Mouse (Mus musculus) heart, postnatal 0 days (tissue): ENCODE results near the gene Atp6v0e. TPM values are rescaled to one million over a fixed set of nuclear protein-coding genes. Genes with fewer than 3 reads are reported as not detected.

ENCODE experiments used
- ATAC-seq: fragments of 200-750 bp; cut with Nextera tagmentation; 2 replicates; pipeline ENCODE4 v1.8.0; 2017; ENCODE audit warnings: low read depth, moderate number of reproducible peaks, moderate library complexity; ENCODE audit not compliant: insufficient read depth
- DNase-seq: peaks from one replicate; pipeline ENCODE4 v3.0.0-alpha.2; 2016; ENCODE audit warnings: low spot score
- H3K27ac ChIP-seq: fragments of 300-500 bp; sonication (generic); 2 replicates; pipeline ENCODE4 v1.5.1; 2014; ENCODE audit warnings: low read depth, mild to moderate bottlenecking
- H3K27me3 ChIP-seq: fragments of 300-500 bp; sonication (generic); 2 replicates; pipeline ENCODE4 v1.6.1; 2014; ENCODE audit warnings: low read length, mixed read lengths; ENCODE audit not compliant: control insufficient read depth, insufficient read depth
- H3K36me3 ChIP-seq: fragments of 300-500 bp; sonication (generic); replicated peaks from 2 replicates; pipeline ENCODE4 v1.6.1; 2014; ENCODE audit warnings: low read length, mixed read lengths; ENCODE audit not compliant: control insufficient read depth, insufficient read depth
- H3K4me1 ChIP-seq: fragments of 300-500 bp; sonication (generic); 2 replicates; pipeline ENCODE4 v1.6.1; 2014; ENCODE audit warnings: antibody characterized with exemption; ENCODE audit not compliant: control insufficient read depth, insufficient read depth
- H3K4me2 ChIP-seq: fragments of 300-500 bp; sonication (generic); 2 replicates; pipeline ENCODE4 v1.6.1; 2014; ENCODE audit warnings: low read depth, mild to moderate bottlenecking, low read length, moderate library complexity
- H3K4me3 ChIP-seq: fragments of 300-500 bp; sonication (generic); 2 replicates; pipeline ENCODE4 v1.5.1; 2014; ENCODE audit warnings: low read depth, low read length
- H3K9ac ChIP-seq: fragments of 300-500 bp; sonication (generic); replicated peaks from 2 replicates; pipeline ENCODE4 v1.6.1; 2014; ENCODE audit warnings: low read depth, low read length, mixed read lengths
- H3K9me3 ChIP-seq: fragments of 300-500 bp; sonication (generic); replicated peaks from 2 replicates; pipeline ENCODE4 v1.6.1; 2016; ENCODE audit warnings: low read length; ENCODE audit not compliant: control insufficient read depth
- CTCF ChIP-seq: IDR thresholded peaks from 2 replicates; pipeline ENCODE4 v1.5.1; 2016; ENCODE audit warnings: antibody characterized with exemption, control low read depth, low read depth
- EP300 ChIP-seq: IDR thresholded peaks from 2 replicates; pipeline ENCODE4 v1.6.1; 2016; ENCODE audit warnings: antibody characterized with exemption, low read depth
- WGBS: fragments of 180-500 bp; shearing (Covaris S2); extraction: QIAGEN DNeasy Blood & Tissue Kit; methylation state at CpG from one replicate; pipeline ENCODE4 v1.1.7; 2014; 5-methylcytosine and 5-hydroxymethylcytosine counted together
- polyA plus RNA-seq: library from polyadenylated mRNA; unstranded; fragments of >200 nt; fragmentation: Nextera tagmentation; extraction: Ambion mirVana; gene quantifications from 2 replicates; pipeline ENCODE4 v1.2.1, GENCODE M21; 2015
- total RNA-seq: library from RNA; depleted of rRNA; stranded (reverse); fragments of >200 nt; gene quantifications from 2 replicates; pipeline ENCODE4 v1.2.3, GENCODE M21; 2014; ENCODE audit warnings: low replicate concordance

The Atp6v0e gene
- total and polyA plus RNA-seq, 2 experiments from 2014 or later: 206 to 298 TPM

DNA sequence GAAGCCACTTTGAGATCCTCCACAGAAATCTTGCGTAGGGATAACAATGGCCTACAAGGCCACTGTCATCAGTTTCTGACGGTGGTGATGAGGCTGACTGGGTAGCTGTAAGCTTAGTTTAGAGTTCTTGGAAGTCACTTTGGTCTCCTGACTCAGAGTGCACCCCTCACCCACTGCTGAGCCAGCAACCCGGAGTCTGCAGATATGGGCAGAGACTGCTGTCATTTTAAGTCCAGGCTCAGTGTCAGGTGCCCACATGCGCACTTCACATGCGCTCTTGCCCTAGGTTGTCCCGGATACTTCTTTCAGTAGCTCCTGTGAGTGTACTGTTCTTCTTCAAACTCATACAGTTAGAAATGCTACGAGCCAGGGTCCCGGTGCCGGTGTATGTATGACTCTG is 29.1 kb upstream of the Atp6v0e start:
- Histone ChIP-seq H3K4me1 (no peaks in the 10 kb centered on the region), H3K27me3 (no peaks in the 10 kb centered on the region), H3K4me2 (no peak overlapping the region), H3K36me3 (peaks cover 72% of the 10 kb centered on the region), H3K9me3 (no peaks in the 10 kb centered on the region), H3K27ac (no peak overlapping the region), H3K9ac (no peak overlapping the region), H3K4me3 (no peak overlapping the region)
- ATAC-seq (no peak), DNase-seq (no peak)
- 77% methylated on average over 9 of the region's 9 CpGs for WGBS
- TF ChIP-seq CTCF (no peak), EP300 (no peak)

DNA sequence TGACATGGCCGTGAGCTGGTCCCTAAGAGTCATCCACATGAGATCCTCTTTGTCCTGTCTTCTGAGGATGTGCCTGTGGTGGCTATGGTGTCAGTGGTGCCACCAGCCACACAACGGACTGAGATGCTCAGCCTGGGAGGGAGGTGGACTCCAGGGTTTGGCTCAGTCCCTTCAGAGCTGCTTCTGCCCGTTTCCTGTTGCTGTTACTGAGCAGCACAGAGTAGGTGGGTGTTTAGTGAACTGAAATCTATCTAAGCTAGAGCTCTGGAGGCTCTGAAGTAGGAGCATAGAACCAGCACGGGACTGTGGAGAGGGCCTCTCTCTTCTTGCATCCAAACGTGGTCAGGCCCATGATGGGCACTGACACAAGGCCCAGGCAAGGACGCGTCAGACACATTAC is 28.5 kb upstream of the Atp6v0e start:
- H3K9me3 ChIP-seq: no peaks in the 10 kb centered on the region
- WGBS: 82% methylated on average over 7 of the region's 7 CpGs
- H3K27me3 ChIP-seq: no peaks in the 10 kb centered on the region
- ATAC-seq (no peak), DNase-seq (no peak)
- H3K4me3 ChIP-seq: no peak overlapping the region
- peaks cover 75% of the 10 kb centered on the region for H3K36me3 ChIP-seq
- H3K9ac ChIP-seq: no peak overlapping the region
- TF ChIP-seq EP300 (no peak), CTCF (no peak)
- H3K27ac ChIP-seq: no peak overlapping the region
- H3K4me2 ChIP-seq: no peak overlapping the region
- H3K4me1 ChIP-seq: no peaks in the 10 kb centered on the region

DNA sequence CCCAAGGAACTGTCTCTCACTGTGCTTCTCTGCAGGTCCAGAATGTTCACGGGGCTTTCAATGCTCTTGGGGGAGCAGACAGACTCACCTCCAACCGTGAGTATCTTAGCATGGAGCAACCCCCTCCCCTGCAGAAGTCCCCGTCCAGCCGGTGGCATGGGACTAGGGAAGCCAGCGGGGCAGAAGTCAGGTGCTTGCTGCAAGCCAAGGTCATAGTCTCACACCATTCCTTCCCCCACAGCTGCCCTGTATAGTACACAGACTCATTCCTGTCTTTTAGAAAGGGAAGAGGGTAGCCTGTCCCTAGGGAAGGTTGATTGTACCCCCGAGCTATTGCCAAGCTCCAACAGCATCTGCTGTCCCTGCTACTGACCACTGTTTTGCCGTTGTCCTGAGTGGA is 27.1 kb upstream of the Atp6v0e start:
- Histone ChIP-seq H3K9ac (no peak overlapping the region), H3K36me3 (peaks cover 73% of the 10 kb centered on the region), H3K4me3 (no peak overlapping the region), H3K27me3 (no peaks in the 10 kb centered on the region), H3K27ac (no peak overlapping the region), H3K4me1 (no peaks in the 10 kb centered on the region), H3K4me2 (no peak overlapping the region), H3K9me3 (no peaks in the 10 kb centered on the region)
- DNase-seq (no peak), ATAC-seq (no peak)
- no peak for TF ChIP-seq EP300
- TF ChIP-seq CTCF: no peak
- WGBS: 87% methylated on average over 7 of the region's 7 CpGs

DNA sequence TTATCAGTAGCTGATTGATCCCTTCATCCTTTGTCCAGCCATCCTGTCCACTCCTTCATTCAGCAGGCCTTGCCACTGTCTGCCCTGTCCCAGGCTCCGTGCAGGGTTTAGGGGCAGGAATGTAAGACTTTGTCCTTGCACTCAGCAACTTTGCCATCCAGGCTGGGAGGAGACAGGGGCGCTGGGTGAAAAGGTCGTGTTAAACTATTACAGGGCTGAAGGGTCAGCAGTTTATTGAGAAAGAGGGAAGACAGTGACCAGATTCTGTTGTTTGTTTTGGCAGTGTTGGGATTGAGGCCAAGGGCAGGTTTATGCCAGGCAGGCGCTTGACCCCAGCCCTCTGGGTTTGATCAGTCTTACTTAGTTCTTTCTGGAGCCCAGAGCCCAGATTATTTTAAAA is 25.2 kb upstream of the Atp6v0e start:
- Histone ChIP-seq H3K9ac (no peak overlapping the region), H3K9me3 (no peaks in the 10 kb centered on the region), H3K36me3 (peaks cover 73% of the 10 kb centered on the region), H3K27ac (no peak overlapping the region), H3K27me3 (no peaks in the 10 kb centered on the region), H3K4me3 (no peak overlapping the region), H3K4me1 (no peaks in the 10 kb centered on the region), H3K4me2 (no peak overlapping the region)
- WGBS: 54% methylated on average over 4 of the region's 4 CpGs
- ATAC-seq (no peak), DNase-seq (no peak)
- TF ChIP-seq EP300: no peak
- TF ChIP-seq CTCF: no peak

DNA sequence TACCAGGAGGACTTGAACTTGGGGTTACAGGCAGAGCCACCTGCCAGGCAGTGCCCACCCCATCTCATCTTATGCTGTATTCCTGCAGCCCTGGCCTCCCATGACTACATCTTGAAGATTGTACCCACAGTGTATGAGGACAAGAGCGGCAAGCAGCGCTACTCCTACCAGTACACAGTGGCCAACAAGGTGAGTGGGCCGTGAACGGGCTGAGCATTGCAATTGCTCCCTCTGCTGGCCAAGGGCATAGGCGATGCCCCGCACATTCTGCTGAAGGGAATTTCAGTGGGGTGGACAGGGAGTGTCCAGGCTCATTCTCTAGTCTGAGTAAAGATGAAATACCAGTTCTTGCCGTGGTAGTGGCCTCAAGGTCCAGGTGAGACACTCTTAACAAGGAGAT is 24.4 kb upstream of the Atp6v0e start:
- no peaks in the 10 kb centered on the region for H3K4me1 ChIP-seq
- ATAC-seq (peak; percentile 86), DNase-seq (peak; percentile 75)
- WGBS: 6% methylated on average over 7 of the region's 7 CpGs
- H3K9ac ChIP-seq: no peak overlapping the region
- H3K36me3 ChIP-seq: peaks cover 75% of the 10 kb centered on the region
- H3K4me3 ChIP-seq: no peak overlapping the region
- no peak overlapping the region for H3K4me2 ChIP-seq
- no peaks in the 10 kb centered on the region for H3K27me3 ChIP-seq
- H3K9me3 ChIP-seq: no peaks in the 10 kb centered on the region
- no peak overlapping the region for H3K27ac ChIP-seq
- TF ChIP-seq CTCF (peak; percentile 99), EP300 (no peak)

DNA sequence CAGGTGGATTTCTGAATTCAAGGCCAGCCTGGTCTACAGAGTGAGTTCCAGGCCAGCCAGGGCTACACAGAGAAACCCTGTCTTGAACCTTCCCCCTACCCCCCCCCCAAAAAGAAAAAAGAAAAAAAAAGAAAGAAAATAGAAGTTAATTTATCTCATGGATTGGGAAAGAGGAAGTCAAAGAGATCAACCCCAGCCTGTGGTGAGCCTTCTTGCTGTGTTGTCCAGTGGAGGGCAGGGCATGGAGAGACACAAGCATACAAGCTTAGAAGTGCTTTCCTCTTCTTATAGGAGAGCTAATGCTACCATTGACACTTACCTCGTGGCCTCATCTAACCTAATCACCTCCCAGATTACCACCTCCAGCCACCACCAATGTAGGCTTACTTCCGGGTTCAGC is 23.2 kb upstream of the Atp6v0e start:
- no peak overlapping the region for H3K27ac ChIP-seq
- H3K9ac ChIP-seq: no peak overlapping the region
- ATAC-seq: no peak
- peaks cover 70% of the 10 kb centered on the region for H3K36me3 ChIP-seq
- H3K4me2 ChIP-seq: no peak overlapping the region
- no peak overlapping the region for H3K4me3 ChIP-seq
- WGBS: 80% methylated on average over 2 of the region's 2 CpGs
- DNase-seq: no peak
- H3K27me3 ChIP-seq: no peaks in the 10 kb centered on the region
- H3K4me1 ChIP-seq: no peaks in the 10 kb centered on the region
- no peaks in the 10 kb centered on the region for H3K9me3 ChIP-seq
- TF ChIP-seq EP300 (no peak), CTCF (no peak)
